Mouse (Mus musculus) kidney, postnatal 10 days (tissue): ENCODE measurements around the gene Arhgap19.
A peak's percentile ranks its signal among the peaks of the same experiment; 100 is the strongest.

Source experiments
- DNase-seq: peaks from one replicate; pipeline ENCODE4 v3.0.0; 2021; ENCODE audit warnings: mixed read lengths

Arhgap19 gene

DNA sequence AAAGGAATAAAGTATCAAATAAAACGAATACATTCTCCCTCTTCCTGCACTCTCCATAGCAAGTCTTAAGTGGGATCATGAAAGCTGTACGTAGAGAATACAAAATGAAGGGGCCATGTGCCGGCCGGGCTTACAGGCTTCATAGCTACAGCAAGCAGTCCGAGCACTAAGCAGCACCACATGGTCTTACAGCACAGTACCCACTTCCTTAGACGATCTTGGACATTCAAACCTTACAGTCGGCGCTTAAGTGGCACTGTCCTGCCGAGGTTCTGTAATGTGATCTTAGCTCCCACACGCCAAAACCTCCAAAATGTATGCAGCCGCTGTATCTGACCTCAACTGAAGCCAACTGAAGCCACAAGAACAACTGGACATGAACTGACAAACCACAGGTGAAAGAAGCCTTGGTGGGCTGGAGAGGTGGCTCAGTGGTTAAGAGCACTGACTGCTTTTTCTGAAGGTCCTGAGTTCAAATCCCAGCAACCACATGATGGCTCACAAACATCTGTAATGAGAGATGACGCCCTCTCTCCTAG is 5.0 kb downstream of the Arhgap19 start:
- DNase-seq: no peak

DNA sequence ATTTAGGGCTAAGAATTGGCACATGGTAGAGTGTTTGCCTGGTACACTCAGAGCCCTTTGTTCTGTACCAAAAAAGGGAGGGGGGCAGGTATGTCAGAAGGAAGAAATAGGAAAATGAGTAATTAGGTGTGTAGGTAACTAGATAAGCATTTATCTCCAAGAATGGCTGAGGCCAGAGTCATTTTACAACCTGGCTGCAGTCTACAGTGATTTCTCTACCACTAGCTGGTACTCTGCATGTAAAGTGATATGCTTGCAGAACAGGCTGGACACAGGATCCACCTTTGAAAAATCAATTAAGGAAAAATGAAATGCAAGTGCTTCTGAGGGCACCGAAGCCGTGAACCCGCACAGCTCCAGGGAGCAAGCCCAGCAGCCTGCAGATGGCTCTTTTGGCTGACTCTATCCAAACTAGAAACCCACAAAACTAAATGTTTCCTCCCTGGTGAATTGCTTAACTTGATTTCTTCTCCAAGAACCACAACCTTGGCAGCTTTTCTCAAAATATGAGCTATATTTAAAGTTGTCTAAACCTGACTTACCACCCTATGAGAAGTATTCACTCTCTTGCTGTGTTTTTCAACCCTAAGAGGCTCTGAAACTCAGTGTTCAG is 5.6 kb downstream of the Arhgap19 start:
- DNase-seq: no peak

GRCm38 (mm10) chr19:41794901-41795300 is 6.9 kb downstream of the Arhgap19 start:
- DNase-seq: no peak

DNA sequence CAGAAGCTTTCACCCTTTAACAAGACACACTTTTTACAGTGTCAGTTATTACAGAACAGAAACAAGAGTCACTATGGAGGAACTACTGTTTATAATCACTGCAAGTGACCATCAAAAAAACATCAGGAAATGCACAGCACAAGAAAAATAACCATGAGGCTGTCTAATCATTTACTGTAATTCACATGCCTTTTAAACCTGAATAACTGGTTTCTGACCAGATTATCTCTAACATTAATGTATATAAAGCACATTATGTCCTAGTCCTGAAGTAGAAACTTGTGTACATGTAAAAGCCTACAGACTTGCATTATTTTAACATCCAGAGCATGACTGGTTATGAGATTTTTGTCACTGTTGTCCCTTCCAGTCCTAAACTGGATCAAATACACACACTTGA is 7.8 kb downstream of the Arhgap19 start:
- no peak for DNase-seq

DNA sequence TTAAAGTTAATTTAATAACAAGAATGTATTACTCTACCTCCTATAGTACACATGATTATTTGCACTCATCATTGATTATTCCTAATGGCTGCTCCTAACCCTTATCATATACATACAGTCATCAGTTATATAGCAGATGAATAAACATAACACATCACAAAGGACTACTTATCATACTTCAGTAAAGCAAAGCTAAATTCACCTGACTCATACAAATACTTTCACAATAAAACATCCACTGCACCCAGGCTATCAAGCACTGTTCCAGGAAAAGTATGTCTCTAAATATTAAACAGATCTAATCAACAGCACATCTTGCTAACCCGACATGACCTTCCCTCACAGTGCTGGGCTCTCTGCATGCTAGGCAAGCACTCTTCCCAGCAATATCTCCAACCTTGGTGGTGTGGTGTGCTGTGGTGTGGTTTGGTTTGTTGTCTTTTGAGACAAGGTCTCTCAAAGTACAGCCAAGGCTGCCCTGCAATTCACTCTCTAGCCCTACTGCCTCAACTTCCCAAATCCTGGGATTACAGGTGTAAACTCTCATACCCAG is 8.8 kb downstream of the Arhgap19 start:
- no peak for DNase-seq

GRCm38 (mm10) chr19:41791384-41791783 is 10.5 kb downstream of the Arhgap19 start:
- no peak for DNase-seq

DNA sequence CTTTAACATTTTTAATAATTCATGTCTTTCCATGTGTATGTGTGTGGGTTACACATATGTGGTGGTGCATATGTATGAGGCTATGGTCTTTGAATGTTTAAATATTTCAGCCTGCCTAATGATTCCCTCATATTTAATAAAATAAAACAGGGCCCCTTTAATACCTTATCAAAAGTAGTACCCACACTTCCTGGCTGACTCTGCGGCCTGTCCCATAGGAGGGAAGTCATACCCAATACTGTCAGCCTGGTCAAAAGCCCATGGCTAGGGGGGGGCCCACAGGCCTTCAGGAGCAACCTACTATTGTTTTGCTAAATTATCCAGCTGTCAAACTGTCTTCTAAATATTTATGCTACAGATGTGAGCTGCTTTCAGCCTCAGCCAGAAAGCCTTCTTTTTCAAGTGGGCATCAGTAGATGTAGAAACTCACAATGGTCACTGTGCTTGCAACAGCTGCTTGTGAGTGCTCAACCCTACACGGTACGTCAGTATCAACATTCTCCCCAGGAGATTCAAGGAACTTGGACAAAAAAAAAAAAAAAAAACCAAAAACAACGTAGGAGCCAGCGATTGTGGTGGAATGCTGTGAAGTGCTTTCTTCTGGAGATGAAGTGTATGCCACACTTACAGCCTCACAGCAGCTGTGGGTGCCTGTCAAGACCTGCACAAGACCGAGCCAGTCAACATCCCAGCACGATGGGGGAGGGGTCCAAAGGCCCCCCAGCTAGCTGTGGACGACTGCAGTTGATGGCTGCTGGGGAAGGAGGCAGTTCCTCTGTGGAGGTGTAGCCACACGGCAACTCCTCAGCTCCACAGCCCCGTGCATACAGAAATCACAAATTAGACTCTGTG is 12.5 kb downstream of the Arhgap19 start:
- no peak for DNase-seq

GRCm38 (mm10) chr19:41786896-41787295 is 15.0 kb downstream of the Arhgap19 start:
- DNase-seq: no peak

GRCm38 (mm10) chr19:41777514-41777913 is 24.3 kb downstream of the Arhgap19 start:
- DNase-seq: peak; percentile 30

DNA sequence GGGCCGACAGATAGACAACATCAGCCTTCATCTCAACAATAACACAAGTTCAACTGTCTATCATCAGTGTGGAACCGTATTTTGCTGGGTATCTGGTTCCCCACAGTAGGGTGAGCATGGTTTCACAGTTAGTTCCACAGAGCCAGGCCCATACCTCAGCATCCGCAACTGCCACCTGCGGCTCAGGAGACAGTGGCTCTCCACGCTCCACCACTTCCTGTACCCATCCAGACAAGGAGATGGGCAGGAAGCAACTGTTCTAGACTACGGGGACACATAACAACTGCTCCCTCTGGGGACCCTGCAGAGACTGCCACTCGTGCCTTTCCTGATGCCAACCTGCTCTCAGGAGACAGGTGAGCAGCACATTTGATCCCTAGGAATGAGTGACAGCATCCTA is 33.1 kb downstream of the Arhgap19 start:
- no peak for DNase-seq

GRCm38 (mm10) chr19:41766628-41767027 is 35.2 kb downstream of the Arhgap19 start:
- no peak for DNase-seq

GRCm38 (mm10) chr19:41763870-41764660 is 37.8 kb downstream of the Arhgap19 start:
- DNase-seq: peak; percentile 92

- DNase-seq: peak; percentile 69
These were observed 40.3 kb downstream of the Arhgap19 start for GRCm38 (mm10) chr19:41761529-41761928.

GRCm38 (mm10) chr19:41759765-41760164 is 42.1 kb downstream of the Arhgap19 start:
- no peak for DNase-seq

DNA sequence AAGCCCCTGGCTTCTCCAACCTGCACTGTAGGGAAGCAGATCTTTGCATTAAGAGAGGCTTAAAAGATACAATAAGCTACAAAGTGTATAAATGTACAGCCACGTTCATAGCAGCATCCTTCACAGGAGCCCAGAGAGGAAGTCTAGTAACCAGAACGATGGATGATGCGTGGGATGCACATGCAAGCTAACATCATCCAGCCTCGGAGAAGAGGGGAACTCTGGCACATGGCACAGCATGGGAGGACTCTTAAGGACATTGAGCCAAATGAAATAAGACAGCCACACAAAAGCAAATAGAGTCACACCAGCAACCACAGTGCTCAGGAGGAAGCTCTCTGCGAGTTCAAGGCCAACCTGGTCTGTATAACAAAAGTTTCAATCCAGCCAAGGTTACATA is 42.6 kb downstream of the Arhgap19 start:
- no peak for DNase-seq

DNA sequence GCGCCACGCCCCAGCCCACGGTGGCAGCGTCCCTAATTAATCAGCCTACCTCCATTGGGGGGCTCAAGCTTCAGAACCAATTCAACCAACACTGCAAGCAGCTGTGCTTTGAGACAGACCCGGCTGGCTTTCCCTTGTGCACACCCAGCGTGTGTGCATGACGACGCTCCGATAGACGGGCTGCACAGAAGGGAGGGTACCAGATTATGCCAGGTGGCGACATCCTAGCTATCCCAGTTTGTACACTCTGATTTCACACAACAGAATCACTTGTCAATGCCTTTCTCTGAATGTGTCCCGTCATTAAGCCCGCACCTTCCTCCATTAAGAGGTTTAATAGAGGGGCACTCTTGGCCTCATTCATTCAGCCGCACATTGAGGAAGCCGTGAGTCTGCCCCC is 47.1 kb downstream of the Arhgap19 start:
- no peak for DNase-seq

- DNase-seq: no peak
These were observed 49.9 kb downstream of the Arhgap19 start for GRCm38 (mm10) chr19:41751906-41752305.

- DNase-seq: no peak
These were observed 54.4 kb downstream of the Arhgap19 start for GRCm38 (mm10) chr19:41747436-41747835.

GRCm38 (mm10) chr19:41745941-41746557 is 55.8 kb downstream of the Arhgap19 start:
- peak; percentile 34 for DNase-seq

DNA sequence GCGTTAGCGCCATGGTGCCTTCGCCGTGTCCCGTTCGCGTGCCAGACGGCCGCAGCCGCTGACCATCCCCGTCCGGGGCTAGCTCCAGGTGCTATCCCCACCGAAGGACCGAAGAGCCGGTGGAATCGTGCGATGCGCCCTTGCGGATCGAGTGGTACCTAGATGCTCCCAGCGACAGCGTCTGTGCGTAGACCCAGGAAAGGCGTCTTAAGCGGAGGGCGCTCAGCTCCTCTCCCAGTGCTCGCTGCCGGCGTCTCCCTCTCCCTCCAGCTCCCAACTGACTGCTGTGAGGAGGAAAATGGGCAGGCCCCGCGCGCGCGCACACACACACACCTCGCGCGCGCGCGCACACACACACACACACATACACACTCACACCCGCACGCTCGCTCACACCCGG is 58.5 kb downstream of the Arhgap19 start, which contains the start of gene Slit1:
Gene Slit1, minus strand, starts transcription at position 270 of the 400 bp plus-strand sequence.
- no peak for DNase-seq

- no peak for DNase-seq
These were observed 63.0 kb downstream of the Arhgap19 start for GRCm38 (mm10) chr19:41738896-41739295.

DNA sequence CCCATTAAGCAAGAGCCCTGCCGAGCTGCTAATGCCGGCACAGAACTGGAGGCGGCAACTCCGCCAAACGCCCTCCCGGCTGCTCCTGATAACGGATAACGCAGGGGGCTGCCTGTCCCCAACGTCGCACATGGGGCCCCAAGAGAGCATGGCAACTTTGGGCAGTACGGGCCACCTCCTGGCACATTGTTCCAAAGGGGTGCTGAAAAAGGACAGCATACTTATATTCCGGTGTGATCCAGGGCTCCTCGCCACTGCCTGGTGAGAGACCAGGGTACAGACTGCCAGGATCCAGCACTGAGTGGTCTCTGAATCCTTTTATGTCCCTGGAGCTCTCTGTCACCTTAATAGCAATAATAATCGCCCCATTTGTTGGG is 63.4 kb downstream of the Arhgap19 start:
- DNase-seq: no peak
